Comparison of ENCODE assay signal across 21 mouse cellular contexts in genomic region chr14:33203777-33204176, GRCm38 (mm10). TPM values are rescaled to one million over a fixed set of nuclear protein-coding genes. Genes with fewer than 3 reads are reported as not detected.
A peak's percentile ranks its signal among the peaks of the same experiment; 100 is the strongest.
DNase-seq lines count a peak whose midpoint lies in the region; ATAC-seq lines count a peak whose summit lies in the region.
"Had no signal": no experiment of that assay in that cellular context is flagged by ENCODE, and none has a peak within 500 bp of the region (broad histone marks: within the 10 kb centered on the region; RNA-seq: fewer than 3 reads in every experiment).

No protein-coding gene starts in this region.

- 92% methylated on average over 14 of the region's 14 CpGs for WGBS in forebrain, embryonic 10.5 days

- peak; percentile 37 for DNase-seq in heart, adult 11 months
- DNase-seq in heart, adult 18-20 months = no peak
- DNase-seq in lung, postnatal 36 days = peak; percentile 39
- DNase-seq in lung, postnatal 10 days = no peak
- DNase-seq in adrenal gland, adult 2 months = no peak
- no peak for DNase-seq in forebrain, embryonic 10.5 days (ENCODE audit: extremely low spot score, low spot score)
- no peak for DNase-seq in thymus, adult 18-20 months
- DNase-seq: adrenal gland, postnatal 10 days; cerebellum, adult 11-12 months; cerebellum, adult 9-10 months; cerebellum, postnatal 25 days; forebrain, postnatal 0 days; gastrocnemius, postnatal 36 days; heart, postnatal 4 days had no signal

- peaks cover 4% of the 10 kb centered on the region; the same call in 1 of the 2 replicates for H3K4me1 ChIP-seq in forebrain, embryonic 10.5 days
- H3K4me1 ChIP-seq: embryonic facial prominence, embryonic 13.5 days; forebrain, embryonic 13.5 days; heart, embryonic 13.5 days; hindbrain, embryonic 12.5 days had no signal

- 0 out of 2 replicates have a peak, but pooled peaks cover 8% of the 10 kb centered on the region for H3K27me3 ChIP-seq in forebrain, embryonic 10.5 days (ENCODE audit: poor library complexity, severe bottlenecking)
- H3K27me3 ChIP-seq: CH12.LX; forebrain, embryonic 13.5 days had no signal

- H3K9me3 ChIP-seq in forebrain, embryonic 10.5 days = no peaks in the 10 kb centered on the region
- H3K9me3 ChIP-seq: embryonic facial prominence, embryonic 13.5 days; forebrain, embryonic 13.5 days; heart, embryonic 13.5 days; hindbrain, embryonic 12.5 days had no signal

- no peaks in the 10 kb centered on the region for H3K36me3 ChIP-seq in forebrain, embryonic 10.5 days (replicated peaks)
- H3K36me3 ChIP-seq: embryonic facial prominence, embryonic 13.5 days; heart, embryonic 13.5 days; hindbrain, embryonic 12.5 days had no signal

- ATAC-seq in megakaryocyte, adult 5-6 weeks (ENCODE audit: poor library complexity, severe bottlenecking) = peak; percentile 53
- ATAC-seq: forebrain, embryonic 13.5 days; forebrain, postnatal 0 days; hindbrain, postnatal 0 days had no signal

- H3K4me3 ChIP-seq in forebrain, embryonic 10.5 days = no peak overlapping the region
- H3K4me3 ChIP-seq: embryonic facial prominence, embryonic 13.5 days; forebrain, embryonic 13.5 days; heart, embryonic 13.5 days; hindbrain, embryonic 12.5 days had no signal

- H3K27ac ChIP-seq in forebrain, embryonic 10.5 days = no peak overlapping the region
- H3K27ac ChIP-seq: embryonic facial prominence, embryonic 13.5 days; forebrain, embryonic 13.5 days; heart, embryonic 13.5 days; hindbrain, embryonic 12.5 days; hindbrain, postnatal 0 days had no signal

RNA-seq across cellular contexts. Expression of gene Arhgap22, which starts 10.0 kb away (rescaled TPM):
- total RNA-seq in heart, adult 18-20 months (2021) = 1 to 10 TPM; 1.2 to 2.0 TPM
- 0.89 TPM in 1 of 2 replicates, not detected in the other for total RNA-seq in megakaryocyte, adult 5-6 weeks (2015)
- 0.24 and 0.70 TPM in 2 replicates for total RNA-seq in megakaryocyte, adult 5-6 weeks (2017)
- total RNA-seq in adrenal gland, adult 2 months (2021) = 1 to 10 TPM; 5.5 to 8.9 TPM
- polyA plus RNA-seq in adrenal gland, adult 2 months (2012; rRNA removed) = 7.2 and 9.5 TPM in 2 replicates
- 2.3 and 2.5 TPM in 2 replicates for polyA plus RNA-seq in forebrain, embryonic 10.5 days (2016; fragmentation: Nextera tagmentation; extraction: Ambion mirVana)

RNA-seq across cellular contexts. Expression of gene Wdfy4, which starts 18.5 kb away (rescaled TPM):
- total RNA-seq in heart, adult 18-20 months (2021) = 1 to 10 TPM; 4.0 to 7.5 TPM
- total RNA-seq in megakaryocyte, adult 5-6 weeks (2015) = 37.1 and 44.6 TPM in 2 replicates
- total RNA-seq in megakaryocyte, adult 5-6 weeks (2017) = 65.9 and 77.6 TPM in 2 replicates
- total RNA-seq in adrenal gland, adult 2 months (2021) = 1 to 10 TPM; 2.5 to 4.2 TPM
- polyA plus RNA-seq in adrenal gland, adult 2 months (2012; rRNA removed) = 1.5 and 2.6 TPM in 2 replicates
- 0.18 and 0.45 TPM in 2 replicates for polyA plus RNA-seq in forebrain, embryonic 10.5 days (2016; fragmentation: Nextera tagmentation; extraction: Ambion mirVana)

Comparison
In these comparisons a context has a peak if more than half of its experiments do, and no peak if none do; other contexts are left out.
1. DNase-seq: peak in heart, adult 11 months (single experiment) and lung, postnatal 36 days (single experiment); none in heart, adult 18-20 months (0 of 2), lung, postnatal 10 days (single experiment), adrenal gland, adult 2 months (single experiment), forebrain, embryonic 10.5 days (single experiment) and thymus, adult 18-20 months (0 of 2).
2. RNA of gene Wdfy4, which starts 18.5 kb away (total RNA-seq): 37.1 to 77.6 TPM in megakaryocyte, adult 5-6 weeks; 4.0 to 7.5 TPM in heart, adult 18-20 months and 2.5 to 4.2 TPM in adrenal gland, adult 2 months; every median in the first group is over 4 times any median in the second.